Mouse (Mus musculus) liver, postnatal 0 days (tissue): Measurements from ENCODE around the gene Ints5. TPM values are rescaled to one million over a fixed set of nuclear protein-coding genes. Genes with fewer than 3 reads are reported as not detected.

Experiments
- ATAC-seq: fragments of 200-750 bp; cut with Nextera tagmentation; 2 replicates; pipeline ENCODE4 v1.8.0; 2017; ENCODE audit warnings: mild to moderate bottlenecking, moderate library complexity
- DNase-seq: peaks from one replicate; pipeline ENCODE4 v3.0.0-alpha.2; 2016
- H3K27ac ChIP-seq: fragments of 300-500 bp; sonication (generic); 2 replicates; pipeline ENCODE4 v1.5.1; 2014; ENCODE audit warnings: antibody characterized with exemption, moderate library complexity, mild to moderate bottlenecking, low read depth
- H3K27me3 ChIP-seq: fragments of 300-500 bp; sonication (generic); 2 replicates; pipeline ENCODE4 v1.6.1; 2014; ENCODE audit warnings: low read length, control low read depth, mixed read lengths; ENCODE audit not compliant: insufficient read depth
- H3K36me3 ChIP-seq: fragments of 300-500 bp; sonication (generic); replicated peaks from 2 replicates; pipeline ENCODE4 v1.6.1; 2014; ENCODE audit warnings: mild to moderate bottlenecking, control low read depth, low read length, moderate library complexity, mixed read lengths; ENCODE audit not compliant: insufficient read depth
- H3K4me1 ChIP-seq: fragments of 300-500 bp; sonication (generic); 2 replicates; pipeline ENCODE4 v1.6.1; 2014; ENCODE audit warnings: antibody characterized with exemption, mild to moderate bottlenecking, control low read depth; ENCODE audit not compliant: insufficient read depth
- H3K4me2 ChIP-seq: fragments of 300-500 bp; sonication (generic); 2 replicates; pipeline ENCODE4 v1.6.1; 2014; ENCODE audit warnings: low read depth, mild to moderate bottlenecking, low read length, moderate library complexity, mixed read lengths
- H3K4me3 ChIP-seq: fragments of 300-500 bp; sonication (generic); 2 replicates; pipeline ENCODE4 v1.5.1; 2014; ENCODE audit warnings: low read depth, low read length
- H3K9ac ChIP-seq: fragments of 300-500 bp; sonication (generic); replicated peaks from 2 replicates; pipeline ENCODE4 v1.6.1; 2014; ENCODE audit warnings: mild to moderate bottlenecking, moderate library complexity
- H3K9me3 ChIP-seq: fragments of 300-500 bp; sonication (generic); 2 replicates; pipeline ENCODE4 v1.6.1; 2016; ENCODE audit warnings: mild to moderate bottlenecking, control low read depth, low read length, mixed read lengths
- CTCF ChIP-seq: sonication (generic); IDR thresholded peaks from 2 replicates; pipeline ENCODE4 v1.5.1; 2016; ENCODE audit warnings: antibody characterized with exemption, low read depth
- EP300 ChIP-seq: IDR thresholded peaks from 2 replicates; pipeline ENCODE4 v1.6.1; 2016; ENCODE audit warnings: antibody characterized with exemption, low read depth, mild to moderate bottlenecking
- WGBS: fragments of 180-500 bp; shearing (Covaris S2); extraction: QIAGEN DNeasy Blood & Tissue Kit; methylation state at CpG from one replicate; pipeline ENCODE4 v1.1.7; 2014; ENCODE audit not compliant: insufficient replicate concordance; 5-methylcytosine and 5-hydroxymethylcytosine counted together
- polyA plus RNA-seq: library from polyadenylated mRNA; unstranded; fragments of >200 nt; fragmentation: Nextera tagmentation; extraction: Ambion mirVana; gene quantifications from 2 replicates; pipeline ENCODE4 v1.2.1, GENCODE M21; 2015

The Ints5 gene
- polyA plus RNA-seq: 11.4 and 12.1 TPM in 2 replicates

GRCm38 (mm10) chr19:8892829-8893766 is at the start of gene Ints5:
Gene Ints5, plus strand, starts transcription at chr19:8893005.
- under 1% methylated on average over 51 of the region's 54 CpGs for WGBS
- peaks cover 26% of the 10 kb centered on the region for H3K4me1 ChIP-seq
- ATAC-seq (peak; percentile 56), DNase-seq (peak; percentile 89)
- peak within 1 kb of the TSS; percentile 66 for H3K27ac ChIP-seq
- peak within 1 kb of the TSS; percentile 93 for H3K9ac ChIP-seq
- peaks cover 16% of the 10 kb centered on the region; the same call in 1 of the 2 replicates for H3K36me3 ChIP-seq
- H3K4me2 ChIP-seq: peak within 1 kb of the TSS; percentile 92
- H3K27me3 ChIP-seq: no peaks in the 10 kb centered on the region
- peak within 1 kb of the TSS; percentile 91 for H3K4me3 ChIP-seq
- no peak for TF ChIP-seq EP300
- TF ChIP-seq CTCF: no peak
- no peaks in the 10 kb centered on the region for H3K9me3 ChIP-seq

- Histone ChIP-seq H3K4me3 (no peak overlapping the region), H3K4me1 (peaks cover 15% of the 10 kb centered on the region), H3K9ac (no peak overlapping the region), H3K27me3 (no peaks in the 10 kb centered on the region), H3K36me3 (peaks cover 24% of the 10 kb centered on the region), H3K9me3 (no peaks in the 10 kb centered on the region), H3K4me2 (no peak overlapping the region), H3K27ac (no peak overlapping the region)
- 55% methylated on average over 5 of the region's 5 CpGs for WGBS
- TF ChIP-seq CTCF (peak; percentile 82), EP300 (no peak)
- ATAC-seq (peak; percentile 22), DNase-seq (peak; percentile 83)
Observed at GRCm38 (mm10) chr19:8844371-8845129, 48.3 kb upstream of the Ints5 start.

GRCm38 (mm10) chr19:8848356-8848755 is 44.4 kb upstream of the Ints5 start:
- H3K36me3 ChIP-seq: peaks cover 20% of the 10 kb centered on the region
- DNase-seq: no peak
- TF ChIP-seq EP300 (no peak), CTCF (no peak)
- WGBS: 81% methylated on average over 5 of the region's 5 CpGs
- ATAC-seq: no peak
- H3K4me3 ChIP-seq: no peak overlapping the region
- H3K9ac ChIP-seq: no peak overlapping the region
- H3K9me3 ChIP-seq: no peaks in the 10 kb centered on the region
- no peak overlapping the region for H3K4me2 ChIP-seq
- H3K4me1 ChIP-seq: no peaks in the 10 kb centered on the region
- no peaks in the 10 kb centered on the region for H3K27me3 ChIP-seq
- H3K27ac ChIP-seq: no peak overlapping the region

GRCm38 (mm10) chr19:8850402-8850901 is 42.4 kb upstream of the Ints5 start, which contains the start of gene Lrrn4cl:
Gene Lrrn4cl, plus strand, starts transcription at chr19:8850768.
- WGBS: 40% methylated on average over 7 of the region's 7 CpGs
- Histone ChIP-seq H3K36me3 (peaks cover 20% of the 10 kb centered on the region), H3K4me2 (no peak within 1 kb of the TSS), H3K4me3 (no peak within 1 kb of the TSS), H3K27ac (no peak within 1 kb of the TSS), H3K27me3 (no peaks in the 10 kb centered on the region), H3K4me1 (no peaks in the 10 kb centered on the region), H3K9me3 (no peaks in the 10 kb centered on the region), H3K9ac (no peak within 1 kb of the TSS)
- DNase-seq (no peak), ATAC-seq (peak; percentile 35; the same call in 1 of the 2 replicates)
- TF ChIP-seq EP300 (no peak), CTCF (no peak)

GRCm38 (mm10) chr19:8851639-8852038 is 41.2 kb upstream of the Ints5 start:
- WGBS: 54% methylated on average over 7 of the region's 7 CpGs
- no peak overlapping the region for H3K4me2 ChIP-seq
- no peak overlapping the region for H3K9ac ChIP-seq
- no peak for ATAC-seq
- no peaks in the 10 kb centered on the region for H3K9me3 ChIP-seq
- H3K27me3 ChIP-seq: no peaks in the 10 kb centered on the region
- H3K36me3 ChIP-seq: peaks cover 13% of the 10 kb centered on the region
- TF ChIP-seq CTCF: no peak
- no peak for TF ChIP-seq EP300
- DNase-seq: no peak
- H3K27ac ChIP-seq: no peak overlapping the region
- no peak overlapping the region for H3K4me3 ChIP-seq
- H3K4me1 ChIP-seq: no peaks in the 10 kb centered on the region
